Mouse (Mus musculus) CD8-positive naive resting alpha-beta T cell, adult 2 months (primary cell): ENCODE measurements around the gene Lmo4.
A peak's percentile ranks its signal among the peaks of the same experiment; 100 is the strongest.

ENCODE experiments used
- DNase-seq, 2 experiments: peaks; one replicate each; pipeline ENCODE4 v3.0.0; 2022; ENCODE audit warnings: low read depth in 2 of 2, low spot score in 2 of 2

The Lmo4 gene

DNA sequence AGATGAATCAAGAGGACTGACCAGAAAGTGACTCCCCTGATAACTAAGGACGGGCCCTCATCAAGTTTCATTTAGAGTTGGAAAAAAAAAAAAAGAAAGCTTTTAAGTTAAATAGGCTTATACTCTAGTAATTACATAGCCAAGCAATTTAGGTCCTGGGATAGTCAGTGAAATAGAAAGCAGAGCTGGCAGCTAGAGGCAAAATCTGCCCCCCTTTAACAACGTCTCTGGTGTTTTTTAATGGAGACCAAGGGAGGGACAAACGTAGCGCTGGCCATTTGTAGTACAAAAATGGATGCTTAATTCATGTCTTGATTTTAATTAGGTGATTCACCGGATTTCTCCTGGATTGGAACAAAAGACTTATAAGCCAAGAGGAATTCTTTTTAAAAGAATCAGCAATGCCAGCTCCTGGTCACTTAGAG is 1.0 kb downstream of the Lmo4 start:
- no peak for DNase-seq

DNA sequence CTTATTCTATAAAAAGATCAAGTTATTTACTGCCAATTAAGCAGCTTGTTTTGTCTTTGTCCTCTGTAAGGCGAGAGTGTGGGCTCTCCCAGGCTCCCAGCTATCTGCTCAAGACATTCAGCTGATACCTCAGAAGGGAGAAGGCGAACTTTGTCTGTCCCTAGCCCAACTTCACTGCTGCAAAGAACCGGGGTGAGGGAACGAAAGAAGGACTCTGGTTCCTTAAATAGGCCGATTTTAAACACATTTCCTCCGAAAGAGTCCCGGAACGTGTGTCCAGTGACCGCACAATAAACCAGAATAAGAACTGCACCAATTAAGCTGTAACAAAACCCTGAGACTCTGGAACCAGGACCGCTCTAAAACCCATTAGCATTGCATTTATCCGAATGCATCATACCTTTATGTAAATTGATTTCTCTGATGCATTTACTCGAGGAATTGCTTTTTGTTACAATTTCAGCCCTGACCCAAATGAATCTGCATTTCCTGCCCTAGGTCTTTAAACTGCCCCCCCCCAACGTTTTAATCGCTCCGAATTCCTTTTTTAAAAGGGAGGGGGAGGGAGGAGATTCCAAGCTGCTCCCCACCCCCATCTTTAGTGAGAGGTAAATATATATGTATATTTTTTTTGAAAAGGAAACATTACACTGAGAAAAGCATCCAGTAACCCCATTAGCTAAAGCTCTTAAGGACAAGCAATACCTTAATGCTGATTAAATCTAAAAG is 1.6 kb downstream of the Lmo4 start:
- DNase-seq: no peak

DNA sequence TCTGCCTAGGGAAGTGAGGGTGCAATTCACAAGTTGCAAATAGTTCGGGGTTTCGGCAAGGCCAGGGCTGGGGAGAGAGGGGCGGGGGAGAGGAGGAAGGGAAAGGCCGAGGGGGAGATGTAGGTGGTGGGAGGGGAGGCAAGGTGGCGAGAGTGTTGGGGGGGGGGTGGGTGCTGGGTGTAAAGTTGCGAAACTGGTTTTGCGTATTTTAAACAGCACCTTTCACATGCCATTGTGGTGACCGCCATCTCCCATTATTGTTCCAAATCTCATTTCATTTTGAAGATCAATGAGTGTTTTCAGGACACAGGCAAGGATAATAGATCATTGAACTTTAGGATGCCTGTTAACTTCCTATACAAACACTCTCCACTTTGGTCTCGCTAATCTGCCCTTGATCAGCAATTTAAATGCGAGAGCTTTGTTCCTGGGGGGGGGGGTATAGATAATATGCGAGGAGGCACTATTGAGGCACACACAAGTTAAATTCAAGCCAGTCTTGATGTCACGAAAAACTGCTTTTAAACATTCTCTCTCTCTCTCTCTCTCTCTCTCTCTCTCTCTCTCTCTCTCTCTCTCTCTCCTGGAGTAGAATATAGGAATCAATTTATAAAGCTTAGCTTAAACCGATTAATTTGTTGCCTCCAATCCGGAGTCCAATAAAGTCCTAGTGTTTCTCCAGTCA is 2.3 kb downstream of the Lmo4 start:
- DNase-seq: no peak

DNA sequence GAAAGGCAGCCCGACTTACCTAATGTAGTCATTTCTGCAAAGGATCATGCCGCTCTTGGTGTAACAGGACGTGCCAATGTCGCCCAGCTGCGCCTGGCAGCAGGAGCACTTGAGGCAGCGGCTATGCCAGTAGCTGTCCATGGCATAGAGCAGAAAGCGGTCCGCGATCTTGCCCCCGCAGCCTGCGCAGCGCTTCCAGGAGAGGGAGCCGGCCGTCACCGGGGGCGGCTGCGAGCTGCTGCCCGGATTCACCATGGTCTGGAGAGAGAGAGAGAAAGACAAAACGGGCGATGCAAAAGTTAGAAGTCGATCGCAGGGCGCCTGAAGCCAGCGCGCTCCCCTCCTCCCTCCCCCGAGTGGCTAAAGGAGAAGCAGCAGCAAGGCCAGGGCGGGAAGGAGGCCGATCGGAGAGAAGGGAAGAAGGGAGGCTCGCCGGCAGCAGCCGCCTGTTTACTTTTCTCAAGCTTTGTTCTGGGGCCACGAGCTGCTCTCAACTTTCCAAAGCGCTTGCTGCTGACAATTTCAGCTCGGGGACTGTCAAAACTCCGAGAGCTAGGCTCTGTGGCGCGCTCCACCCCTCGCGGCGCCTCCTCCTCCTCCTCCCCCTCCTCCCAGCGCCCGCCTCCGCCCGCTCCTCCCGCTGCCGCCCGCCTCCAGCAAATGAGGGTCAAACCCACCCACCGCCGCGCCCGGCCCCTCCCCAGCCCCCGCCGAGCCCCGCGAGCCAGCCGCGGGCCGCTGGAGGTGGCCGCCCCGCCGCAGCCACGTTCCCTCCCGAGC is 3.0 kb downstream of the Lmo4 start:
- peak; percentile 39 to 42 for DNase-seq

DNA sequence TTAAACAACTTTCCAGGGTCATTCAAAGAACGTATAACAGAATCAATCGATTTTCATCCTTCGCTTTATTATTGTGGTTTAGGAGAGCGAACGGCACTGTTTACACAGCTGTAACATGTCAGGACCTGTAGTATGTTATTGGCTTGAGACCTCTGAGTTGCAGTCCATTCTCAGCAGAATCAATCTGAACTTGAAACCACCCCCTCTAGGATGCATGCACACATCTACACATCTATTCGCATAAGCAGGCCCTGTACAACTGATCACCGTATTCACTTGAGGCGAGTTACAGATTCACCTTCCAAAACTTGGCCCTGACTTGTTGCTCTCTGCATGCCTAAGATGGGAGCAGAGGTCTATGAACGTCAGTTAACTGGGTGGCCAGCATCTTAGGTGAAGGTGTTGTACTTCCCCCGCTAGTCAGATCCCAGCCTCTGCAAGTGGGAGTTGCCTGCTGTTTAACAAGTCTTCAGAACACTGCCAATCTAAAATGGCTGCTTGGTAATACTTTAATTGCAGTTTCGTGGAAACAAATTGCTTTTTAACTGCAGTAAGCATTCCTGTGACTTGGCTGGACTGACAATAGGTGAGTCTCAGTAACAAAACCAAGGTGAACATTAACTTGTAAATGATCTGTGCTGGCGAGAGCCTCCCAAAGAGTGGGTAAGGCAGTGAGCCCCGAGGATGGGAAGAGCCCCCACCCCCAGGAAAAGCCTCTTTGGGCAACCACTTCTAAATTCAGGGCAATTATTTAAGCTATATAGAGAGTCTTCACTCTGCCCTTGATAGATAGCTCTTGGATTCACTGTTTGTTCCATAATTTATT is 19.5 kb downstream of the Lmo4 start:
- DNase-seq: no peak

DNA sequence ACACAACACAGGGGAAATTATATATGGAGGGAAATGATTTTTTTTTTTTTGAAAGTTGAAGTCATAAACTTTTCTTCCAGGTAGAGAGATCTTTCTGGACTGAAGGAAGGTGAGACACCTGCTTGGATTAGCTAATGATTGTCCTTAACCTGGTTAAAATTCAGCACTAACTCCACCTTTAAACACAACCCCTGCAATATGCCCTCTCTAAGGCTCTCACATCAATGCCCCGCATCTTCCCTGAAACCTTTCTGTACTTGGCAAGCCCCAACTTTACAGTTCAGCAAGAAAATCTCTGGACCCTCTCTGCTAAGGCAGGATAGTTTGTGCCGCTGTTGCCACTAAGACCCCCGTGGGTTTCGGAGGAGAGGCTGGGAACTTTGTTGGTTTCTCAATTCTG is 20.1 kb downstream of the Lmo4 start:
- no peak for DNase-seq

DNA sequence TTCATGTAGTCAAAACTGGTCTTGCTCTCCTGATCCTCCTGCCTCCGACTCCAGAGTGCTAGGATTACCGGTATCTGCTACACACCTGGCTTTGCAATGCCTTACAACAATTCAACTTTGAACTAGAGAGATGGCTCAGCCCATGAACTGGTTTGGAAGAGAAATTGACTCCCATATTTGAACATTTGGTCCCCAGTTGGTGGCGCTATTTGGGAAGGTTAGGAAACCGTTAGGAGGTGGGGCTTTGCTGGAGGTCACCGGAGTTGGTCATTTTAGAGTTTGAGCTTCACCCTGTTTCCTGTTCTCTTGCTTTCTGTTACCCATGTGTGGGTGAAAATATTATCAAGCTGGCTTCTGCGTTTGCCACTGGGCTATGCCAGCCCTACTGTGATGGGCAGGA is 22.8 kb downstream of the Lmo4 start:
- no peak for DNase-seq

DNA sequence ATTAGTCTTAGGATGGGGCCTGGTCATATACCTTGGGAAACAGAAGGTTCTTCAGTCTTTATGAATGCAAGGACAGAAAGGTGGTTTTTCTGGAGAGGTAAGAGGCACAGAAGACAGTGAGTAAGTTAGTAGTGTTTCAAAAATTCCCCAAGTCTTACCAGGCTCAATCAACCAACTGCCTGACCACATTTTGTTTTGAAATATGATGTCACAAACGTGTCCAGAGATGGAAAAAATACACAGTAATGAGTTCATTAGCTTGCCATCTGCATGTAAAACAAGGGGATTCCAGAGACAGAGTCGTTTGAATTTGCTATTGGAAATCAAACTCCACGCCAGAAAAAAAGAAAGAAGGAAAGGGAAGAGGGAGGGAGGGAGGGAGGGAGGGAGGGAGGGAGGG is 26.1 kb downstream of the Lmo4 start:
- DNase-seq: no peak

DNA sequence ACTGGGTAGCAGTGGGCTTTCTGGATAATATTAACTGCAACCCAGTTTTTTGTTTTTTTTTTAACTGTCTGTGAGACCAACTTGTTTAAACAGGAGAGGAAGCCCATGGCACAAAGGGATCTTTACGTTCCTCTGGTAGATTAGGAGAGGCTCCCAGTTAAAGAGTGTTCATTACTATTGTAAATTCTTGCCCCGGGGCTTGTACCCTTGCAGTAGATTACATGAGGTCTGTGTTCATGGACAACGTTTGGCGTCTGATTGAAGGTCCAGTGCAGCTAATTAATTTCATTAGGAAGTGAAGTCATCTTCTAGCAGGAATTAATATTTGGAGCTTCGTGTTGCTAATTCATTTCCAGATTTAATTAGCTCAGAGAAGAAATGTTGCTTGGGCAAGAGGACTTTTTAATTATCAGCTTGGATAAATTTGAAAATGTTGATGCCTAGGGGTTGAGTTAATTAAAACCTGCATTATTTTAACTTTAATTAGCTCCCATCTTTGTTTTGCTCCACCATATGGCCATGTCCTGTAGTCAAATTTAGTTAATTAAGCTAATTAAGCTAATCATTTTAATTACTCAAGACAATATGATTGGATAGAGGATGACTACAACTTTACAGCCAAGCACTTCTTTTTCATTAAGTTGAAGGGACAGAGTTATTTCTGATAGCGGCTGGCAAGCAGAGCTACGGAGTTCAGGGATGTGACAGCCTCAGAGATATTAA is 31.0 kb downstream of the Lmo4 start:
- DNase-seq: no peak

DNA sequence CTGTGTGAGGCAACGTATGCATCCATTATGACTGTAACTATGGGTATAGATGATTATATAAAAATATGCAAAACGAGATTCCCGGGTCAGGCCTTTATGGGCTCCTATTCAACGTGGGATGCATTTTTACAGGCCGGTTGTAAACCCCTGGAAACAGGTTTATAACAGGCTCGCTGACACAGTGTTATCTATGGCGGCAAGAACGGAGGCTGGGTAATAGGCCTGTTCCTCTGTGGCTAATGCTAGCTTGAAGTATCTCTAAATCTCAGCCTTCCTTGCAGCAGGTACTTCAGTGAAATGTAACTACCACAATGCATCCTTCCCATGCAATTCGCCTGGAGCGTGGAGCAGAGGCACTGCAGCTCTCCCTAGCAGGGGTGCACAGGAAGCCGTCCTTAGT is 31.9 kb downstream of the Lmo4 start:
- no peak for DNase-seq

DNA sequence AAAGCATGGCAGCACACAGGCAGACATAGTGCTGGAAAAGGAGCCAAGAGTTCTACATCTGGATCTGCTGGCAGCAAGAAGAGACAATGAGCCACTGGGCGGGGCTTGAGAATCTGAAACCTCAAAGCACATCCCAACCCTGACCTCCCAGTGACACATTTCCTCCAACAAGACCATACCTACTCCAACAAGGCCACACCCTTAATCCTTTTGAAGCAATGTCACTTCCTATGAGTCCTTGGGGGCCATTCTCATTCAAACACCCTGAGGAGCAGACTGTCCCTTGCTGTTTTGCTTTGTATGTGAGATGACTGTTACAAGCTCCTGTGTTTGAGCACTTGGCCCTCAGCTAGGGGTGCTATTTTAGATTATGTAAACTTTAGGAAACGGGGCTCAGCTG is 33.3 kb downstream of the Lmo4 start:
- no peak for DNase-seq

DNA sequence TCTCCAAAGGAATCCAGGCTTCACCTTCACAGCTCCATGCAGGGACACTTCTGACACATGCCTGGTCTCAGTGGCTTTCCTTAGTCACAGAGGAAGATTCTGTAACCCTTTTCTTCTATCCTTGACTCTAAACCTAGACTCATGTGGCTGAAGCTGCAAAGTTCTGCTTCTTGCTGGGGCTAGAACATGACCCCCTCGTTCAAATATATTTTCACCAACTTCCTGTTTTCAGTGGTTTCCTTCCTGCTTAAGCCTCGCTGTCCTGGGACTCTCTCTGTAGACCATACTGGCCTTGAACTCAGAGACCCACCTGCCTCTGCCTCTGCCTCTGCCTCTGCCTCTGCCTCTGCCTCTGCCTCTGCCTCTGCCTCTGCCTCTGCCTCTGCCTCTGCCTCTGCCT is 34.5 kb downstream of the Lmo4 start:
- no peak for DNase-seq

DNA sequence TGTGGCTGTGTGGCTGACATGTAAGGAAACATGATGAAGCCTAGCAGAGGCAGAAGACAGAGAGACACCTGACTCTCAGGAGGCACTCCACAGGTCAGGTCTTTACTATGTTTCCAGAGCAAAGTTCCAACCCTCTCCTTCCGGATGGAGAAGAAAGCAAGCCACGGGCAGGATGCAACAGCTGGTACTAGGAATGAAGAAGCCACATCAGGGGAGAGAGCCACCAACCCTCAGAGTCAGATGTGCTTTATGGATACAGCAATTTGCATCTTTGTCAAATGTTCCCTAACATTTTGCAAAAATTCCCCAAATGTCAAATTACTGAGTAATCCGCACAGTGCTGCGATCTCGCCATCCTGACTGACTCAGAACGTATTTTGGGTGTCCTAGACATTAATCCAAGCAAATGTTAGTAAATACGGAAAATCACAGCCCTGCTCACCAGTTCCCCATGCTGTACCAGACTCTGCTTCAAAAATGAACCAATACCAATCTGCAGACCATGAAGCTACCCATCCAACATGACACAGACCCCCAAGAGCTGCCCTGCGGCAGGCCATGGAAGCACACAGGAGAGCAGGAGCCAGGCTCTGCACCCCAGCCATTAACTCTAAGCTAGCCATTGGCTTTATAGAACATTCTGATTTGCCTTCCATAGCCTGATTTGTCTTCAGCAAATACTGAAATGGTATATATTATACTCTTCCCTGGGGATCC is 38.4 kb downstream of the Lmo4 start:
- no peak for DNase-seq

DNA sequence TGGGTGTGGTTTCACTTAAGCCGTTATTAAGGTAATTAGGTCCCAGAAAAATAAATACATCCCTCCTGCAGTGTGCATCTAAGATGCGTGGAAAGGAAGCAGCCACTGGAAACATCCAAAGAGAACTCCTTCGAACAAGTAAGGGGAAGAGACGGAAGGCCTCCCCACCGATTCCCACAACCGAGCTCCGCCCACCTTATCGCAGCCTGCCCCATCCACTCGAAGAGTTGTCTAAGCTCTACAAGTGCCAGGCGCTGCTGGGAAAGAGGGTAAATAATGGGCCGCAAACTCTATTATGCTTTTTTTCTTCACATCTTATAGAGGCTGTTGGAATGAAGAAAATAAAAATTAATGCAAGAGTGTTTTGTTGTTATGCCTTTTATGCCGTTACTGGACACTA is 39.6 kb downstream of the Lmo4 start:
- DNase-seq: no peak

DNA sequence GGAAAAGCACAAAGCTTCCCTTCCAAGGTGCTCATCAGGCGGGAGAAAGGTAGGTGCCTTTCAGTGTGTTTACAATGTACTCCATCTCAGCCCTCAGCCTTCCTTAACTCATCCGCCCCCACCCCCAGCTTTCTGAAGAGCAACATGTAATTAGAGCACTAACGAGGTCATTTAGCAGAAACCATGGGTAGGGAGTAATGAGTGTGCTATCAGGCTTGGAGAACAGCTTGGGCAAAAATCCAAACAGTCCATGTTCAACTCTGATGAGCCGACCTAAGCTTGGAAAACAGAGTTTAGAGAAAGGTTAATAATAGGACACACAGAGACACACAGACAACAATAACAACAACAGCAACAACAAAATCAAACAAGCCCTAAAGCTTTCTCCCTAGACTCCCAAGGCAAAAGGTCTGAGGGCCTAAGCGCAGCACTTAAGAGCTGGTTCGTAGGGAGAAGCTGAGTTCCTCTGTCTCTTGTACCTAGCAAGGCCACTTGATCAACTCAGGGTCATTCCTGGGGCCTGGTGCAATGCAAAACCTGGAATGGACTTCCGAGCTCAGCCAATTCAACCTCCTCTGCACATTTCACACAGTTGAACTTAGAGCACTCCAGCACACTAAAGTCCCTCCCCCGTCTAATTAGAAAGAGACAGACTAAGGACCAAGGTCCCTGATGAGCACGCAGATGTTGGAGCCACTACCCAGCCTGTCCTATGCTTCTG is 40.2 kb downstream of the Lmo4 start:
- DNase-seq: no peak

DNA sequence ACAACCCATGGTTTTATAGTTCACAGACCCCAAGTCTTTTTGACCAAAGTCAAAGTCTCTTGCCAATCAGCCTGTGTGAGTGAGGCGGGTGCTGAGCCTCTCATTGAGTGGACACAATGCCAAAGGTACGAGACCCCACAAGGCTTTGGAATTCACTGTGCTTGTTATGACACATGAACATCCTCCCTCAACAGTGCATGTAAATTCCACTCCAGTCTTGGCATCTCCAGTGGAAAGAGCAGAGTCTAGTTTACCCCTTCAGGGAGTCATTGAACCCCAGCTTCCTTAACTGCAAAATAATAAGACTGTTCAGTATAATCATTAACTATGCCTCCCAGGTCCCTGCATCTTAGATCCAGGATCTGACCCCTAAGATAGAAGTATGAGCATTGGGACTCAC is 41.3 kb downstream of the Lmo4 start:
- DNase-seq: no peak

DNA sequence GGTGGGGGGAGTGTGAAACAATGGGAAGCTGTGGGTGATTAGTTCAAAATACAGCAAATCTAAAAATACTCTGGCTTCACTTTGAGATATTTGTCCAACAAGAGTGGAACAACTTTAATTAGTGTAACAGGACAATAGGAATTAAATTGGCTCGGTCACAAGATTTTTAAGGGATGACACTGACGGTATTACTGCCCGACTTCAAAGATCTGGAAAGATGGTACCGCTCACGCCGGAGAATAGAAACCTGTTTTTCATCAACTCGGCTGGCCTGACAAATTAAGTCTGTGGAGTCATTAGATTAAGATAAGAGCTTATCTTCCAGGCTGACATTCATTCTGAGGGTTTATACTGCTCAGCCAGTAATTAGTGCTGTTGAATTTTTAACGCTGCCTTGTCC is 42.9 kb downstream of the Lmo4 start:
- no peak for DNase-seq

DNA sequence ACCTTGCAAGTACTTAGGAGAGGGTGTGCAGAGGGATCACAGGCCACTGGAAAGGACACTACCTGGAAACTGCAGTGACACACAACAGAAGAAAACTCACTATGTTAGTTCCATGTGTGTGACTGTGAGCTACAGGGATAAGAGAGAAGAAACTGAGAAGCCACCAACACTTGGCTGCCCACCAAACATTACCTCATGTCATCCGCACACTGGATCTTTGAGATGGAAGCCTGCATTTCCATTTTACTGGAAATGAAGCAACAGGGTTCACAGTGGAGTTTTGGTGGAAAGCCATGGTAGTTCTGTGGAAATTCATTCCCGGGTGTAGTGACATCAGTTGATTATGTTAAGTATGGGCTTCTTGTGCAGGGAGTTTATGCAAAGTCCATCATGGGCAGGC is 43.8 kb downstream of the Lmo4 start:
- DNase-seq: no peak

DNA sequence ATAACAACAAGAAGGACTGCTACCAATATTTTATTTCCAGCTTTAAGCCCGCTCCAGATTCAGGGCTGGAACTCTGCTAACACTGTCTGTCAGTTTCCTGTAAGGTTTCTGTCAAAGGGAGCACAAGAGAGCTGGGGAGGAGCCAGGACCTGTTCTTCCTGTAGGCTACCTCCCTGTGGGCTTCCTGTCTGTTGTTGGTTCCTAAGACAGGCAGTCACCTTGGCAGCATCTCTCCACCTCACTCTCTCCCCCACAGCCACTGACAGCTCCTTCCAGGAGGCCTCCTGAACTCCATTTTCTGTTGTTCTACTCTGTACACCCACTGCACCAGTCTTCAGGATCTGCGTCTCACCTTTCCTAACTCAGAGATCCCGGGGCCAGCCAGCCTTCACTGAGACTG is 49.3 kb downstream of the Lmo4 start:
- DNase-seq: peak; percentile 2 to 4
